Mouse (Mus musculus): ENCODE data around the gene Exph5. TPM values are rescaled to one million over a fixed set of nuclear protein-coding genes. Genes with fewer than 3 reads are reported as not detected.

The Exph5 gene
- total RNA-seq, 2 experiments from 2014 or later = 0.07 to 0.13 TPM

- DNase-seq = peak; percentile 87 to 92
Observed at GRCm38 (mm10) chr9:53404753-53405722, 103.6 kb downstream of the Exph5 start.

GRCm38 (mm10) chr9:53408548-53408947 lies 107.1 kb downstream of the Exph5 start:
- no peak for DNase-seq

DNA sequence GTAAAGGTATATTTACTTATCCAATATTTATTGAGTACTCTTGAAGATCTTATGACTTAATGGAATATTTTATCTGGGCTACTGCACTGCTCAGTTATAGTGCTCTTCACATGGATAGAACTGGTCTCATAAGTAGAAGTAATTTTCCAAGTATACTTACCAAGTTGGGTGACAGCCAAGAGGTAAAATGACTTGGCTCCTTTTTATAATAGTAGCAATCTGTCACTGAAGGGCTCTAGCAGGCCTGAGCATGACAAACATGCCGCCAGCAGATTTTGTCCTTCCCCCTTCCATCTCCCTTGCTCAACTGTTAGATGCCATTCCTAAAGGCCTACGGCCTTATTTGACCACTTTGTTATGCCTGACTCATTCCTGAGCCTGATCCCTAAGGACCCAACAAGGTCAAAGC lies 107.5 kb downstream of the Exph5 start:
- DNase-seq = peak in 1 of 2 experiments; percentile 11

GRCm38 (mm10) chr9:53409427-53409826 lies 108.0 kb downstream of the Exph5 start:
- no peak for DNase-seq

GRCm38 (mm10) chr9:53422133-53422896 lies 120.8 kb downstream of the Exph5 start:
- DNase-seq = no peak

- no peak for DNase-seq
Observed at GRCm38 (mm10) chr9:53426726-53427125, 125.3 kb downstream of the Exph5 start.

Small RNAs within 50 kb of the gene (microRNA-seq; reads per million reads assigned to microRNA genes)
- not detected for gene Mir130c

Other genes starting within 250 kb of the Exph5 start
- 10 to 100 TPM; 19.2 to 21.1 TPM for gene Ddx10, start 53.6 kb upstream of the Exph5 start, total RNA-seq (2021)
- gene Kdelc2, start 82.4 kb downstream of the Exph5 start, total RNA-seq (2021) = 10 to 100 TPM; 10.9 to 11.8 TPM
- gene 4930550C14Rik, start 100.7 kb downstream of the Exph5 start, total RNA-seq (2021) = 1 to 10 TPM in 1 of 2 experiments, under 1 TPM in 1; 0.70 to 1.9 TPM
- 10 to 100 TPM; 15.9 to 16.9 TPM for gene Atm, start 235.1 kb downstream of the Exph5 start, total RNA-seq (2021)
- gene Npat, start 235.4 kb downstream of the Exph5 start, total RNA-seq (2021) = 10 to 100 TPM; 11.5 to 11.7 TPM